Mouse (Mus musculus): ENCODE results near the gene Cpne1.
A peak's percentile ranks its signal among the peaks of the same experiment; 100 is the strongest.

Gene Cpne1

DNA sequence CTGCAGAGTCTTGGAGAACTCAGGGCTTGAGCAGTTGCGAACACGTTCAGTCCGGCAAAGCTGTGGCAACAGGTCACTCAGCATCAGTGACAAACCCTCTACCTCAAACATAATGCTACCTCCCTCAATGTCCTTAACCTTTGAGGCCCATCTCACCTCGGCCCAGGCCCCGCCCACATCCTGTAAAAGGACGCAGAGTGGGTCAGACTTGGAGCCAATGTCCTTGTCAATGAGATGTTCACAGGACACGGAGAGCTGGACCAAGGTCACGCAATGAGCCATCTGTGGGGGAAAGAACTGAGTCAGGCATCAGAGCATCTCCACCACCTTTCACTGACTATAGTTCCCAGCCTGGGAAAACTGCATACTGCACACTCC is 32.6 kb downstream of the Cpne1 start:
- DNase-seq, result no peak

DNA sequence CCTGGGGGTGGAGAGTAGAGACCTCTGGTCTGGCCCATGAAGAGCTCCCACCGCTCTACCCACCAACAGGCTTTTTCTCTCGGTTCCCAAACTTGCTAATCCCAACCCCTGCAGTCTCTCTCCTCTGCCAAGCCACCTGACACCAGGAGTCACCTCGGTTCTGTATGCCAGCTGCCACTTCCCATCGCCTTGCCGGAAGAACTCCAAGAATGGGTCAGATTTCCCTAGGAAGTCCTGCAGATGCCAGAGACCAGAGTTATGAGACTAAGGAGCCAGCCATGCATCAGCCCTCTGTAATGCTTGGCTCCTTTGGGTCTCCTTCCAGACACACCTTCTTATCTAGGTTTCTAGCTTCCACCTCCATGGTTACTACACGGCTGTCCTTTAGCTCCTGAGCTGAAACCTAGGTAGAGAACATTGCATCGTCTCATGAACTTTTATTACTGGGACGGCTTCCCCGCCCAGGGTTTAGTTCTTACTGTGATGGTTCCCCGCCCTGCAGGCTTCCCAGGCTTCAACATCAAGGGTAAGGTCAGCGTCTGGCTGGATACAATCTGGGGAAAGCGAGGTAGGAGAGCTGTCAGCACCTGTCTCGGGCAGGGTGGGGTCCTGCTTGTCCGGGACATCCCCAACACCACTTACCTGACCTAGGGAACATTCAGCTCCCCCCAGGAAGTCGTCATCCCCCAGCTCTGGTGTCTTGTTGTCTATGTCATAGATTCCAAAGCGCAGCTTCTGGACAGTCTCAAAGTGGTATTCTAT is 33.2 kb downstream of the Cpne1 start:
- DNase-seq, result no peak

DNA sequence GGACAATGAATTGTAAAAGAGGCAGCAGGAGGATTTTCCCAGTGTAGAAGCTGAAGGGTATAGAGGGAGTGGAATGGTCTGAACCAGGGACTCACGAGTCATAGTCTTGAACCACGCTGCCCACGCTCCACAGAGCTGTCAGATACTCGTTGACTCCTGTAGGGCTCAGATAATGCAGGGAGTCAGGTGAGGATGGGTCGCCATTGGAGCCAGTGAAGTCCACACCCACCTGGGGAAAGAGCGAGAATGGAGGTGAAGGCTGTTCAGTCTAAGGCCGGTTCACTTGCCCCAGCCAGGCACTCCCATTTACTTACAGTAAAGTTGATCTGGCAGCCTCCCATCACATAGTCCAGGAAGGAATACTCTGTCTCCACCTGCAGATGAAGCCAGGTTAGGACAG is 34.3 kb downstream of the Cpne1 start:
- DNase-seq, result no peak

DNA sequence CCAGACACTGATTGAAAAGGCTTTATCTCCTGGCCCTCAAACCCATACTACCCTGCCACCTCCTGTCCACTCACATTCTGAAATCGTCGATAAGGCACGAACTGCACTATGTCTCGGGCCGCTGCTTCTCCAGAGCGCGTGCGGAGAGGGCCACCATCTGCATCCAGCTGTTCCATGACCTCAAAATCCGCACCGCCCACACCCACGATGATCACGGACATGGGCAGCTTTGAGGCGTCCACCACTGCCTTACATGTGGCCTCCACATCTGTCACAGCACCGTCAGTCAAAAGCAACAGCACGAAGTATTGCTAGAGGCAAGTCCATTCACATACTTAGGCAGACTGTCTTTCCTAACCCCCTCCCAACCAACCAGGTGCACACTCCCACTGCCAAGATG is 38.0 kb downstream of the Cpne1 start:
- no peak for DNase-seq

DNA sequence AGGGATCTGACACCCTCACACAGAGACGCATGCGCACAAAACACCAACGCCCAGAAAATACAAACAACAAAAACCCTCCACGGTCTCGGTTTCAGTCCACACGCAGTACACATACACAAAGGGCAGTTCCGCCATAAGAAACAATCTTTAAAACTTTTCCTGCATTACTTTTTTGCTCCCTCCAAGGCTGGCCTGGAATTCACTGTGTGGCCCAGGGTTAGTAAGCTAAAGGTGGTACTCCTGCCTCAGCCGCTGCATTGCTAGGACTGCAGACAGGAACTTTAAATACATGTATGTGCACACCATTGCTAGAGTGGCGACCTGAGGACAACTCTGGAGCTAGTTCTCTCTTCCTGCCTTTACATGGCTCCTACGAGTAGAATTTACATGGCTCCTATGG is 40.5 kb downstream of the Cpne1 start:
- DNase-seq, result no peak

DNA sequence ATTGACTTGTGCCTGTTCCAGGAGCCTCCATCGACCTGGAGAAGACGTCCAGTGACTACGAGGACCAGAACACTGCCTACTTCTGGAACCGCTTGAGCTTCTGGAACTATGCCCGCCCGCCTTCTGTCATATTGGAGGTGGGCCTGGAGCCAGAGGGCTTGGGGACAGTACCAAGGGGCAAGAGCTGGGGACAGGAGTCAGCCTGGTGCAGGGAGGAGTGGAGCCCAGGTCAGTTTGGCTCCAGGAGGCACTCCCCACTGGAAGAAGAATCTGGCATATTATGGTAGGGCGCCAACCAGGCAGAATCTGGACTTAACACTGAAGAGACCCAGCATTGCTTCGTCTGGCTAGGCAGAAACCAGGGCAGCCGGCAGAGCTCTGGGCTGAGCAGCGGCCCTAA is 43.8 kb downstream of the Cpne1 start:
- DNase-seq, result no peak

DNA sequence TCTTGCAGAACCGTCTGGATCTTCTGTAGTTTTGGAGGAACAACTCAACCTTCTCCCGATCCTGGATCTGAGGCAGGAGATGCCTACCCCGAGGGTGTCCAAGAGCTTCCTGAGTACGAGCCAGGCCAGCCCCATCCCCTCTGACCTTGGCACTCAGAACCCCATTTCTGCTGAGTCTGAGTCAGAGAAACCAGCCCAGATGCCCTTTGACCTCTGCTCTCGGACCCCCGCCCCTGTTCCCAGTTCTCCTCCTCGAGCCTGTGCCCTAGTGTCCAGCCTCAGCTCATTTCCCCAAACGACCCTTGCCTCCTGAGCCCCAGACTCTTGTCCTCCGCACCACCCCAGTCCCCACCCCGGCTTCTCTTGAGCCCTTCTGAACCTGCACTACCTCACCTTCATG is 45.6 kb downstream of the Cpne1 start:
- no peak for DNase-seq

DNA sequence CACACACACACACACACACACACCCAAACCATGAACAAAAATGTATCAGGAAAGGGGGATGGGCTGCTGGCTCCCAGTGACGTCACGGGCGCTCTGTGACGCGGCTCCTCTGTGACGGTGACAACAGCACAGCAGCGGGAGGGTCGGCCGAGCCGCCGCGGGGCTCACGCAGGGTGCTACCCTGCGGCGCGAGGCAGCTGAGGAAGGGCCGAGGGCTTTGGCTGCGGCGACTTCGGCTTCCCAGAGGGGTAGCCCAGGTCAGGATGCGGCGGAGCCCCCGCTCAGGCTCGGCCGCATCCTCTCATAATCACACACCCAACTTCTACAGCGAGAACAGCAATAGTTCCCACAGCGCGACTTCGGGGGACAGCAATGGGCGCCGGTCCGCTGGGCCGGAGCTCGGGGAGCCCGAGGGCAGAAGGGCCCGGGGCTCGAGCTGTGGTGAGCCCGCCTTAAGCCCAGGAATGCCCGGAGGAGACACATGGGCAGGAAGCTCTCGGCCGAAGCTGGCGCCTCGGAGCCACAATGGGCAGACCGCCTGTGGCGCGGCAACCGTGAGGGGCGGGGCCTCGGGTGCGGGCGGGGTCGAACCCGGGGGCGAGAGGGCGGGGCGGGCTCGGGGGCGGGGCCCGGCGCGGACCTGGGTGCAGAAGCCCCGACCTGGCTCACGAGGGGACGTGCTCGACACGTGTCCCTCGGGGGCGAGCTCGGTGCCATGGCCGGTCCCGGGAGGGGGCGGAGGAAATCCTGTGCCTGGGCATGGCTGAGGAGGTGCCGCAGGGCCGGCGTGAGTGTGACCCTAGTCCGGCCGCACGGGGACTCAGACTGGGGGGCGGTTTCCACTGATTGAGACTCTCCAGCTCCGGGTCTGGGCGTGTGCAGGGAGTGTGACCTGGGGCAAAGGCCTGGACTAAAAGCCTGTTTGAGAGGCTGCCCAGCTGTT is 46.4 kb downstream of the Cpne1 start, which contains the start of gene Spag4:
TSS of gene Spag4 (plus strand) at position 77 of the 943 bp plus-strand sequence.
- DNase-seq, result peak; percentile 72

DNA sequence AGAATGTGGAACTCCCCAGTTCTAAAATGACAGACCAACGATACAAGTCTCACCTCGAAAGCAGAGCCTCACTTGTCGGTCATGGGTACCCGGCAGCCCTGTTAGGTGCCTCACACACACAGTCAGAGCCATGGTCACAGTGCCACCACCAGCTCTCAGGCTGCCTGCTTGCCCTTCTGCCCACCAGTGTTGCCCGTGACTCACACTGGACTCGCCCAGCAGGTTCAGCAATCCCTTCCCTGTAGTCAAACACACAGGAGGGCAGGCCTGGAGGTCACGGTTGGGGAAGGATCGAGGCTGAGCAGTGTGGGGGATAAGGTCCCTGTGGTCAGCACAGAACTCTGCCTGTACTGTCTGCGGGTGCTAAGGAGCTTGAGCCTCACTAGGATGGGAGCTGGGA is 58.9 kb downstream of the Cpne1 start, which contains the start of gene Fer1l4:
TSS of gene Fer1l4 (minus strand) at position 132 of the 400 bp plus-strand sequence.
- no peak for DNase-seq

DNA sequence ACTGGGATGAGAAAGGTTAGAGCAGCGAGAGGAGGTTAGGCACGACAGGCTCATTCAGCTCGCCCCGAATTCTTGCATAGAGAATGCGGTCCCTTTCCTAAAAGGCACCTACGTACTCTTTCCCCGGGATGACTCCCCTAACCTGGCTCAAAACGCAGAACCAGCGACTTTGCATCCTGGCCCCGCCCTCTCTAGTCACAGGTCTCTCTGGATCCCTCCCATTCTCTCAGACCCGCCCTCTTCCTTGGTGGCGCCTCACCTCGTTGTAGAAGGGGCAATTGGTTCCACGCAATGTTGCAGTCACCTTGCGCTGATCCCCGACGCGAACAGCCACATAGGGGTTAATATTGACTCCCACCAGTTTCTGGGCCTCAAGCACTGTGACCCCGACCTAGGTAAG is 63.8 kb downstream of the Cpne1 start:
- DNase-seq, result no peak

DNA sequence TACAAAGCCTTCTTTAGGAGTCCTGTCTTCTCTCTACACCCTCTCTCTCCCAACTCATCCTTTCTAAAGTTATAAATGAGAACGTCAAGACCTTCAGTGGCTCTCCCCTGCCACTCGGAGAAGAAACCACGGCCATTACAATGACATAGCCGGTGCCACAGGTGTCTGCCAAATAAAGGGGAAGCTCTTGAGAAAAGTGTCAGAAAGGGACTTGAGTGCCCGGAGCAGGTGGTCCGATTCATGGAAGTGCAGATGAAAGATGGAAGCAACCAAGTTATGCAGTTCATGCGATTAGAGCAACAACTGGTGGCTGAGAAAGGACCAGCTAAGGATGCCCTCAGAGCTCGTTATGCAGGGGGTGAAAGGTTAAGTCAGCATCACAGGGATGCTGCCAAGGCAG is 68.9 kb downstream of the Cpne1 start:
- DNase-seq, result no peak

DNA sequence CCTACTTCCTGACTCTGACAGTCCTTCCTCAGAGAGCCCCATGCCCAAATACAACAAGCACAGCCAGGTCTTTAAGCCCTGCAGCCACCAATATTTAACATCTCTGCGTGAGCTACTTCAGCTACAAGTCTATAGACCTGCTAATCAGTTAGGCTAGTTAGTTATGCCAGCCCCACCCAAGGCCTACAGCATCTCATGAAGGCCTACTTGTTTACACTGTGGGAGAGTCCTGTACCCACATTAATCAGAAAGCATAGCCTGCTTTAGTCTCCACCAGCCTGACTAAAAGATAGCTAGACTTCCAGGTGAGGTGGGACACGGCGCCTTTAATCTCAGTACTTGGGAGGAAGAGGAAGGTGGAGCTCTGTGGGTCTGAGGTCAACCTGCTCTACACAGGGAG is 72.4 kb downstream of the Cpne1 start:
- DNase-seq, result no peak

DNA sequence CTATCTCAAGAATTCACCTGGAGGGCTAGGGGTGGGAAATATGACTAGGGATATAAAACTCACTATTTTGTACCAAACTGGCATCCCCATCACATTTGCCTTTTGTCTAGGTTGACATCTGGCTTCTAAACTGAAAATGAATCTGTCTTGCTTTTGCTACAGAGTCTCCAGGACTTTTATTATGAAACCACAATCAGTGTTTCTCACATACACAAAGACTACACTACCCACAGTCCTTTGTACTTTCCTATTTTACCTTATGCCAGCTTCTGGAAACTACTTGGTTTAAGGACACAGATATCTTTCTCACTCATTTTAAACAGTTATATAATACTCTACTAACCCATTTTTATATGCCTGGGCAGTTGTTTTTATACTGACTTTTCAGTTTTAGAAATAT is 86.3 kb downstream of the Cpne1 start:
- no peak for DNase-seq

Measured in right cerebral cortex, postnatal 14 days (tissue).